Comparison of ENCODE assay signal across 19 mouse cellular contexts in genomic region chr5:36727776-36728175, GRCm38 (mm10). TPM values are rescaled to one million over a fixed set of nuclear protein-coding genes. Genes with fewer than 3 reads are reported as not detected.
DNase-seq lines count a peak whose midpoint lies in the region; ATAC-seq and TF ChIP-seq lines count a peak whose summit lies in the region.
"Had no signal": no experiment of that assay in that cellular context is flagged by ENCODE, and none has a peak within 500 bp of the region (broad histone marks: within the 10 kb centered on the region; RNA-seq: fewer than 3 reads in every experiment).

No protein-coding gene starts in this region.

- no peaks in the 10 kb centered on the region for H3K36me3 ChIP-seq in hindbrain, embryonic 11.5 days (ENCODE audit: control insufficient read depth, insufficient read depth, low read length)
- H3K36me3 ChIP-seq in forebrain, postnatal 0 days (ENCODE audit: insufficient read depth): no peaks in the 10 kb centered on the region
- H3K36me3 ChIP-seq: forebrain, embryonic 10.5 days; liver, embryonic 12.5 days had no signal

- peak; percentile 22; the same call in 1 of the 2 replicates for TF ChIP-seq POLR2A in cerebellum, adult 2 months (IDR thresholded peaks at IDR 0.05; ENCODE audit: borderline replicate concordance, insufficient read depth, low read length)

- 10% methylated on average over 7 of the region's 7 CpGs for WGBS in cerebellum, adult 2 months
- WGBS in hindbrain, embryonic 11.5 days: 86% methylated on average over 7 of the region's 7 CpGs
- WGBS in forebrain, postnatal 0 days: 66% methylated on average over 7 of the region's 7 CpGs

- no peak for TF ChIP-seq CTCF in cerebellum, adult 2 months (IDR thresholded peaks at IDR 0.05; ENCODE audit: borderline replicate concordance, insufficient read depth, low read depth, low read length)
- TF ChIP-seq CTCF in forebrain, postnatal 0 days (IDR thresholded peaks at IDR 0.05; ENCODE audit: low read depth): no peak

- peak; percentile 43 for DNase-seq in left cerebral cortex, postnatal 4 days
- DNase-seq in left cerebral cortex, postnatal 25 days (ENCODE audit: low spot score in 2 of 2): no peak
- peak; percentile 94 for DNase-seq in brain, adult 2 months (ENCODE audit: low read depth, low spot score)
- DNase-seq in cerebellum, adult 2 months: peak; percentile 87 to 94
- peak; percentile 80 to 86 for DNase-seq in cerebellum, postnatal 36 days
- DNase-seq in hindbrain, embryonic 11.5 days (ENCODE audit: low spot score): no peak
- no peak for DNase-seq in forebrain, postnatal 0 days
- DNase-seq: adrenal gland, postnatal 25 days; embryo, embryonic 11 days; gastrocnemius, postnatal 10 days; kidney, postnatal 10 days; lung, embryonic 14.5 days; lung, postnatal 4 days; retina, postnatal 1 day; thymus, postnatal 14 days had no signal

- H3K4me2 ChIP-seq in hindbrain, embryonic 11.5 days (replicated peaks; ENCODE audit: low read depth, low read length): no peak overlapping the region
- no peak overlapping the region for H3K4me2 ChIP-seq in forebrain, postnatal 0 days (ENCODE audit: low read depth)
- H3K4me2 ChIP-seq: liver, embryonic 12.5 days; lung, embryonic 14.5 days had no signal

- intact Hi-C loops in left cerebral cortex, postnatal 4 days (cut with DNase I): no loop called here
- intact Hi-C loops in left cerebral cortex, postnatal 25 days (cut with DNase I): no loop called here

- ATAC-seq in hindbrain, embryonic 11.5 days (ENCODE audit: low FRiP score): no peak
- no peak for ATAC-seq in forebrain, postnatal 0 days
- ATAC-seq: hindbrain, postnatal 0 days; liver, embryonic 12.5 days had no signal

- no peak overlapping the region for H3K9ac ChIP-seq in hindbrain, embryonic 11.5 days (ENCODE audit: low read depth, low read length)
- no peak overlapping the region for H3K9ac ChIP-seq in forebrain, postnatal 0 days
- H3K9ac ChIP-seq: liver, embryonic 12.5 days; lung, embryonic 14.5 days had no signal

- H3K4me1 ChIP-seq in cerebellum, adult 2 months (ENCODE audit: control insufficient read depth, insufficient read depth, low read length): peaks cover 51% of the 10 kb centered on the region
- no peaks in the 10 kb centered on the region for H3K4me1 ChIP-seq in hindbrain, embryonic 11.5 days (replicated peaks; ENCODE audit: control insufficient read depth, insufficient read depth, low read length)
- H3K4me1 ChIP-seq in forebrain, postnatal 0 days (ENCODE audit: insufficient read depth): no peaks in the 10 kb centered on the region

- H3K27ac ChIP-seq in cerebellum, adult 2 months (ENCODE audit: insufficient read depth, low read length): peak overlapping the region; percentile 98
- H3K27ac ChIP-seq in hindbrain, embryonic 11.5 days (ENCODE audit: low read depth, low read length): no peak overlapping the region
- H3K27ac ChIP-seq in forebrain, postnatal 0 days (ENCODE audit: low read depth, low read length): no peak overlapping the region
- H3K27ac ChIP-seq: forebrain, embryonic 10.5 days; hindbrain, postnatal 0 days; layer of hippocampus, adult 2 months had no signal

- no peak overlapping the region for H3K4me3 ChIP-seq in cerebellum, adult 2 months (replicated peaks; ENCODE audit: insufficient read depth, low read depth, low read length)
- no peak overlapping the region for H3K4me3 ChIP-seq in hindbrain, embryonic 11.5 days (ENCODE audit: low read depth, low read length)
- no peak overlapping the region for H3K4me3 ChIP-seq in forebrain, postnatal 0 days (ENCODE audit: low read depth, low read length)
- H3K4me3 ChIP-seq: forebrain, embryonic 10.5 days; layer of hippocampus, adult 2 months; liver, embryonic 12.5 days had no signal

- no peaks in the 10 kb centered on the region for H3K9me3 ChIP-seq in hindbrain, embryonic 11.5 days (ENCODE audit: control insufficient read depth, low read length)
- no peaks in the 10 kb centered on the region for H3K9me3 ChIP-seq in forebrain, postnatal 0 days (ENCODE audit: low read length)
- H3K9me3 ChIP-seq: forebrain, embryonic 10.5 days; liver, embryonic 12.5 days had no signal

- H3K27me3 ChIP-seq in cerebellum, adult 2 months (ENCODE audit: control insufficient read depth, insufficient read depth, low read length): no peaks in the 10 kb centered on the region
- H3K27me3 ChIP-seq in hindbrain, embryonic 11.5 days (ENCODE audit: control insufficient read depth, insufficient read depth, low read length): no peaks in the 10 kb centered on the region
- H3K27me3 ChIP-seq in forebrain, postnatal 0 days (ENCODE audit: insufficient read depth, low read length): no peaks in the 10 kb centered on the region

RNA-seq across cellular contexts. Expression of gene Bloc1s4, which starts 20.7 kb away (rescaled TPM):
- total RNA-seq in left cerebral cortex, postnatal 4 days (2021): 10 to 100 TPM; 15.2 to 17.5 TPM
- total RNA-seq in left cerebral cortex, postnatal 25 days (2021): 10 to 100 TPM; 16.0 to 21.3 TPM
- polyA plus RNA-seq in cerebellum, adult 2 months (2012; rRNA removed): 27.0 and 27.7 TPM in 2 replicates
- 21.0 and 24.4 TPM in 2 replicates for polyA plus RNA-seq in hindbrain, embryonic 11.5 days (2014; fragmentation: Nextera tagmentation; extraction: Ambion mirVana)
- total RNA-seq in forebrain, postnatal 0 days (2014; rRNA removed): 23.6 and 23.8 TPM in 2 replicates
- polyA plus RNA-seq in forebrain, postnatal 0 days (2015; fragmentation: Nextera tagmentation; extraction: Ambion mirVana): 32.7 and 36.2 TPM in 2 replicates

RNA-seq across cellular contexts. Expression of gene D5Ertd579e, which starts 32.0 kb away (rescaled TPM):
- 10 to 100 TPM; 82.6 to 89.0 TPM for total RNA-seq in left cerebral cortex, postnatal 4 days (2021)
- total RNA-seq in left cerebral cortex, postnatal 25 days (2021): 10 to 100 TPM; 91.8 to 97.9 TPM
- 69.4 and 75.9 TPM in 2 replicates for polyA plus RNA-seq in cerebellum, adult 2 months (2012; rRNA removed)
- polyA plus RNA-seq in hindbrain, embryonic 11.5 days (2014; fragmentation: Nextera tagmentation; extraction: Ambion mirVana): 34.4 and 35.4 TPM in 2 replicates
- total RNA-seq in forebrain, postnatal 0 days (2014; rRNA removed): 84.7 and 105 TPM in 2 replicates
- polyA plus RNA-seq in forebrain, postnatal 0 days (2015; fragmentation: Nextera tagmentation; extraction: Ambion mirVana): 23.3 and 27.4 TPM in 2 replicates

Comparison
In these comparisons a context has a peak if more than half of its experiments do, and no peak if none do; other contexts are left out.
1. DNase-seq: peak in left cerebral cortex, postnatal 4 days (single experiment), brain, adult 2 months (single experiment), cerebellum, adult 2 months (2 of 2) and cerebellum, postnatal 36 days (2 of 2); none in left cerebral cortex, postnatal 25 days (0 of 2), hindbrain, embryonic 11.5 days (single experiment) and forebrain, postnatal 0 days (single experiment).